Mouse (Mus musculus): ENCODE data around the gene Ccdc194. TPM values are rescaled to one million over a fixed set of nuclear protein-coding genes. Genes with fewer than 3 reads are reported as not detected.
"Not testable (repeated sequence)": the region's sequence is repeated elsewhere in the genome, so short reads cannot be mapped to it uniquely, and the experiment has no call there.

Ccdc194 gene
- polyA plus RNA-seq, 1 experiment from 2014 or later = 0.92 TPM

- H3K27me3 ChIP-seq (ENCODE audit: control insufficient read depth, insufficient read depth, low read length) = peaks cover 11% of the 10 kb centered on the region; the same call in 1 of the 2 replicates
- H3K4me3 ChIP-seq (replicated peaks; ENCODE audit: low read length); H3K9me3 ChIP-seq (ENCODE audit: control insufficient read depth, low read length); H3K4me2 ChIP-seq (replicated peaks); H3K36me3 ChIP-seq (replicated peaks; ENCODE audit: control insufficient read depth, insufficient read depth); H3K27ac ChIP-seq; ATAC-seq (ENCODE audit: low FRiP score); H3K4me1 ChIP-seq (replicated peaks; ENCODE audit: control insufficient read depth, insufficient read depth, low read length); H3K9ac ChIP-seq: not testable (repeated sequence)
- peak; percentile 79 for DNase-seq (ENCODE audit: low spot score)
- WGBS = 41% methylated on average over 9 of the region's 10 CpGs
Measured at GRCm38 (mm10) chr8:71519037-71519825, 6.3 kb downstream of the Ccdc194 start.

DNA sequence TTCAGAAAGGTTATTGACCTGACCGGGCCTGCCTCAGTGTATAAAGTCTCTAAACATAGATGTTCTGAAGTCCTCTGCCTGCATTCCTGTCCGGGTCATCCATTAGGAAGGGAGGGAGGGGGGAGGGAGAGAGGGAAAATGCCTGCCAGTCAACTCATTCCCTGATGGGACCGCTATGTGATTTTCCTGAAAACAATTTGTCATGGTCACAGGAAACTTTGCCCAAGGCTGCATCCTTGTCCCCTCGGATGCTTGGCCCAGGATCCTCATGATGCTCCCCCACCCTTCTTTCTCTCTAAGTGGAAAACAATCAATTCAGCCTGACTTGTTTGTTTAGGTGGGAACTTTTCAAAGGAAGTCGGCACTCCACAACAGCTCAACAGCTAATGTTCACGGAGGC is 8.7 kb downstream of the Ccdc194 start:
- no peaks in the 10 kb centered on the region for H3K36me3 ChIP-seq (replicated peaks; ENCODE audit: control insufficient read depth, insufficient read depth)
- no peaks in the 10 kb centered on the region for H3K9me3 ChIP-seq (ENCODE audit: control insufficient read depth, low read length)
- H3K27ac ChIP-seq = no peak overlapping the region
- ATAC-seq (ENCODE audit: low FRiP score) (no peak), DNase-seq (ENCODE audit: low spot score) (no peak)
- 0 out of 2 replicates have a peak, but pooled peaks cover 4% of the 10 kb centered on the region for H3K27me3 ChIP-seq (ENCODE audit: control insufficient read depth, insufficient read depth, low read length)
- 10% methylated on average over 6 of the region's 6 CpGs for WGBS
- H3K4me1 ChIP-seq (replicated peaks; ENCODE audit: control insufficient read depth, insufficient read depth, low read length) = no peaks in the 10 kb centered on the region
- H3K4me3 ChIP-seq (replicated peaks; ENCODE audit: low read length) = no peak overlapping the region
- no peak overlapping the region for H3K4me2 ChIP-seq (replicated peaks)
- no peak overlapping the region for H3K9ac ChIP-seq

DNA sequence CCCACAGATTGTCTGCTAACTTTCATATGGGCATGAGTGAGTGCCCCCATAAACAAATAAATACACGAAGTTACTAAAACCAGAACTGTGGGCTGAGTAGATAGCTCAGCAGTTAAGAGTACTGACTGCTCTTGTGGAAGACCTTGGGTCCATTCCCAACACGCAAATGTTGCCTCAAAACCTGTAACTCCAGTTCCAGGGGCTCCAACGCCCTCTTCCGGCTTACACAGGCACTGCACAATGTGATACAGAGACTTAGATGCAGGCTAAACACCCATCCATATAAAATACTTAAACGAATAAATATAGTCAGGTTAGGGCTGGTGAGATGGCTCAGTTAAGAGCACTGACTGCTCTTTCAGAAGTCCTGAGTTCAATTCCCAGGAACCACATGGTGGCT is 10.5 kb downstream of the Ccdc194 start:
- Histone ChIP-seq H3K9ac (no peak overlapping the region), H3K36me3 (replicated peaks; ENCODE audit: control insufficient read depth, insufficient read depth) (no peaks in the 10 kb centered on the region), H3K4me3 (replicated peaks; ENCODE audit: low read length) (no peak overlapping the region), H3K9me3 (ENCODE audit: control insufficient read depth, low read length) (no peaks in the 10 kb centered on the region), H3K27me3 (ENCODE audit: control insufficient read depth, insufficient read depth, low read length) (0 out of 2 replicates have a peak, but pooled peaks cover 2% of the 10 kb centered on the region), H3K4me2 (replicated peaks) (no peak overlapping the region), H3K4me1 (replicated peaks; ENCODE audit: control insufficient read depth, insufficient read depth, low read length) (no peaks in the 10 kb centered on the region), H3K27ac (no peak overlapping the region)
- DNase-seq (ENCODE audit: low spot score) (no peak), ATAC-seq (ENCODE audit: low FRiP score) (no peak)
- 70% methylated on average over 5 of the region's 5 CpGs for WGBS

GRCm38 (mm10) chr8:71513018-71513754 is 12.3 kb downstream of the Ccdc194 start:
- Histone ChIP-seq H3K4me1 (replicated peaks; ENCODE audit: control insufficient read depth, insufficient read depth, low read length) (0 out of 2 replicates have a peak, but pooled peaks cover under 1% of the 10 kb centered on the region), H3K9me3 (ENCODE audit: control insufficient read depth, low read length) (no peaks in the 10 kb centered on the region), H3K27me3 (ENCODE audit: control insufficient read depth, insufficient read depth, low read length) (peaks cover 17% of the 10 kb centered on the region), H3K4me3 (replicated peaks; ENCODE audit: low read length) (no peak overlapping the region), H3K9ac (no peak overlapping the region), H3K36me3 (replicated peaks; ENCODE audit: control insufficient read depth, insufficient read depth) (no peaks in the 10 kb centered on the region), H3K27ac (no peak overlapping the region), H3K4me2 (replicated peaks) (no peak overlapping the region)
- ATAC-seq (ENCODE audit: low FRiP score) (no peak), DNase-seq (ENCODE audit: low spot score) (no peak)
- WGBS = 74% methylated on average over 15 of the region's 15 CpGs

DNA sequence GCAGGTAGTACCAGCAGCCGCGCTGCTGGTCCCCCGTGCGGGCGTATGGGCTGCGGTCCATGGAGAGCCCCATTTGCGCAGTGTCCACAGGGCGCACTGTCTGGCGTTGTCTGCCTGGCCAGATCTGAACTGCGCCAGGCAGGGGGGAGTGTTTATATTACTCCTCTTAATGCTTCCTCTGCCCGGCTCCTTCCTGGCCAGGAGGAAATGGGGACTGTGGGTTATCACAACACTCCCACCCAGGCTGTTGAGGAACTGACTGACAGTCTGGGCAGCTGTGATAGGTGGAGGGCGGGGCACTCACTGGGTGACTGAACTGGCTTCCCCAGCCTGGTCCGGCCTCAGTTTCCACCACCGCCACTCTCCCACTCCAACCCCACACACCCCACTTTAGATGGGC is 13.9 kb downstream of the Ccdc194 start, which contains the start of gene Plvap:
Plvap (minus strand) TSS at position 109 of the 400 bp plus-strand sequence.
- H3K9me3 ChIP-seq (ENCODE audit: control insufficient read depth, low read length) = no peaks in the 10 kb centered on the region
- H3K36me3 ChIP-seq (replicated peaks; ENCODE audit: control insufficient read depth, insufficient read depth) = no peaks in the 10 kb centered on the region
- H3K27me3 ChIP-seq (ENCODE audit: control insufficient read depth, insufficient read depth, low read length) = peaks cover 32% of the 10 kb centered on the region
- DNase-seq (ENCODE audit: low spot score) (no peak), ATAC-seq (ENCODE audit: low FRiP score) (no peak)
- H3K4me1 ChIP-seq (replicated peaks; ENCODE audit: control insufficient read depth, insufficient read depth, low read length) = peaks cover 10% of the 10 kb centered on the region
- H3K4me2 ChIP-seq (replicated peaks) = no peak within 1 kb of the TSS
- H3K4me3 ChIP-seq (replicated peaks; ENCODE audit: low read length) = no peak within 1 kb of the TSS
- H3K27ac ChIP-seq = no peak within 1 kb of the TSS
- 71% methylated on average over 14 of the region's 14 CpGs for WGBS
- H3K9ac ChIP-seq = no peak within 1 kb of the TSS

- Histone ChIP-seq H3K4me1 (replicated peaks; ENCODE audit: control insufficient read depth, insufficient read depth, low read length) (peaks cover 10% of the 10 kb centered on the region), H3K27me3 (ENCODE audit: control insufficient read depth, insufficient read depth, low read length) (peaks cover 49% of the 10 kb centered on the region), H3K36me3 (replicated peaks; ENCODE audit: control insufficient read depth, insufficient read depth) (no peaks in the 10 kb centered on the region), H3K9me3 (ENCODE audit: control insufficient read depth, low read length) (no peaks in the 10 kb centered on the region), H3K9ac (no peak overlapping the region), H3K4me2 (replicated peaks) (no peak overlapping the region), H3K4me3 (replicated peaks; ENCODE audit: low read length) (no peak overlapping the region), H3K27ac (no peak overlapping the region)
- WGBS = 70% methylated on average over 2 of the region's 2 CpGs
- ATAC-seq (ENCODE audit: low FRiP score) (no peak), DNase-seq (ENCODE audit: low spot score) (no peak)
Measured at GRCm38 (mm10) chr8:71509316-71509715, 16.2 kb downstream of the Ccdc194 start.

- peaks cover 49% of the 10 kb centered on the region for H3K27me3 ChIP-seq (ENCODE audit: control insufficient read depth, insufficient read depth, low read length)
- WGBS = under 1% methylated on average over 61 of the region's 61 CpGs
- ATAC-seq (ENCODE audit: low FRiP score) = peak; percentile 82
Measured at GRCm38 (mm10) chr8:71507589-71508104, 17.9 kb downstream of the Ccdc194 start.

DNA sequence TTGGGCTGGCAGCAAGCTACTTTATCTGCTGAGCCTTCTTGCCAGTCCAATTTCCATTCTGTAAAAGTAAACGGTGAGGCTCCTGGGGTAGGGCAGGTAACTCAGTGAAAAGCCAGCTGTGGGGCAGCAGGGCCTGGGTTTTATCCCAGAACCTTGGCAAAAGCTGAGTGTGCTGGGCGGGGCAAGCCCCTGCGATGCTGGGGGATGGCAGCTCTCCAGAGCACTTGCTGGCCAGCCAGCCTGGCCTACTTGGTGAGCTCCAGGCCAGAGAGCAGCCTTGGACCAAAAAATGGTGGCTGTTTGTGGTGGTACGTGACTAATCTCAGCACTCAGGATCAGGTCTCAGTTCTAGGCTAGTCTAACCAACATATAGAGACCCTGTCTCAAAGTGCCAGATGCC is 19.5 kb downstream of the Ccdc194 start:
- Histone ChIP-seq H3K4me2 (replicated peaks) (no peak overlapping the region), H3K27ac (no peak overlapping the region), H3K4me1 (replicated peaks; ENCODE audit: control insufficient read depth, insufficient read depth, low read length) (peaks cover 10% of the 10 kb centered on the region), H3K9me3 (ENCODE audit: control insufficient read depth, low read length) (no peaks in the 10 kb centered on the region), H3K4me3 (replicated peaks; ENCODE audit: low read length) (no peak overlapping the region), H3K36me3 (replicated peaks; ENCODE audit: control insufficient read depth, insufficient read depth) (no peaks in the 10 kb centered on the region), H3K9ac (no peak overlapping the region), H3K27me3 (ENCODE audit: control insufficient read depth, insufficient read depth, low read length) (peaks cover 47% of the 10 kb centered on the region)
- ATAC-seq (ENCODE audit: low FRiP score) = no peak
- no peak for DNase-seq (ENCODE audit: low spot score)
- 80% methylated on average over 4 of the region's 4 CpGs for whole genome bisulfite sequencing

More at GRCm38 (mm10) chr8:71507589-71508104, 17.9 kb downstream of the Ccdc194 start:
- peak overlapping the region; percentile 68 for H3K4me2 ChIP-seq (replicated peaks)
- H3K4me3 ChIP-seq (replicated peaks; ENCODE audit: low read length) = peak overlapping the region; percentile 37
- peak overlapping the region; percentile 54 for H3K9ac ChIP-seq
- no peaks in the 10 kb centered on the region for H3K9me3 ChIP-seq (ENCODE audit: control insufficient read depth, low read length)
- H3K4me1 ChIP-seq (replicated peaks; ENCODE audit: control insufficient read depth, insufficient read depth, low read length) = peaks cover 10% of the 10 kb centered on the region
- H3K36me3 ChIP-seq (replicated peaks; ENCODE audit: control insufficient read depth, insufficient read depth) = no peaks in the 10 kb centered on the region
- peak; percentile 89 for DNase-seq (ENCODE audit: low spot score)
- no peak overlapping the region for H3K27ac ChIP-seq

DNA sequence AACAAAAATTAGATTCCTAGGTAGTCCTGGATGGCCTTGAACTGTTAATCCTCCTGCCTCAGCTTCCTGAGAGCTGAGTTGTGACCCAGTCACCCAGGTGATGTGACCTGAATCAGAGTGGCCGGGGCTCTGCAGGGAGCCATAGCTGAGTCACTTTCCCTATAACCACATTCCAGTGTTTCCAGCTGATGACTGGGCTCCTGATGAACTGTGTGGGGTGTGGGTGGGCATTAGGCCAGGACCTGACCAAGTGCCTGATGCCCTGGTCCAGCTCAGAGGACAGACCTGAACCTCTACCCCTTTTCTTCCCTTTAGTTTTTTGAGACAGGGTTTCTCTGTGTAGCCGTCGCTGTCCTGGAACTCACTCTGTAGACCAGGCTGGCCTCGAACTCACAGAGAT is 20.2 kb downstream of the Ccdc194 start:
- Histone ChIP-seq H3K27me3 (ENCODE audit: control insufficient read depth, insufficient read depth, low read length) (peaks cover 47% of the 10 kb centered on the region), H3K4me1 (replicated peaks; ENCODE audit: control insufficient read depth, insufficient read depth, low read length) (peaks cover 10% of the 10 kb centered on the region), H3K36me3 (replicated peaks; ENCODE audit: control insufficient read depth, insufficient read depth) (no peaks in the 10 kb centered on the region), H3K9me3 (ENCODE audit: control insufficient read depth, low read length) (no peaks in the 10 kb centered on the region), H3K27ac (no peak overlapping the region), H3K9ac (no peak overlapping the region), H3K4me2 (replicated peaks) (no peak overlapping the region), H3K4me3 (replicated peaks; ENCODE audit: low read length) (no peak overlapping the region)
- ATAC-seq (ENCODE audit: low FRiP score) (no peak), DNase-seq (ENCODE audit: low spot score) (no peak)
- 92% methylated on average over 4 of the region's 4 CpGs for WGBS

All from hindbrain, embryonic 14.5 days (tissue).